Mouse (Mus musculus) CD4-positive, CD25-positive, alpha-beta regulatory T cell, adult 2 months (primary cell): ENCODE data around the gene Mpo.

ENCODE experiments used
- DNase-seq: peaks from one replicate; pipeline ENCODE4 v3.0.0-alpha.2; 2012; ENCODE audit warnings: low read depth, low spot score

Mpo gene

GRCm38 (mm10) chr11:87793460-87793859 lies at the start of gene Mpo:
Mpo (plus strand) TSS chr11:87793581.
- DNase-seq = no peak

- no peak for DNase-seq
Measured at GRCm38 (mm10) chr11:87743691-87744090, 49.7 kb upstream of the Mpo start.

GRCm38 (mm10) chr11:87744964-87745363 lies 48.4 kb upstream of the Mpo start:
- DNase-seq = peak; percentile 94

GRCm38 (mm10) chr11:87745632-87746555 lies 47.5 kb upstream of the Mpo start:
- peak; percentile 46 for DNase-seq

GRCm38 (mm10) chr11:87747312-87747711 lies 46.1 kb upstream of the Mpo start:
- DNase-seq = no peak

- DNase-seq = no peak
Measured at GRCm38 (mm10) chr11:87747716-87748115, 45.7 kb upstream of the Mpo start.

GRCm38 (mm10) chr11:87748132-87749119 lies 45.0 kb upstream of the Mpo start:
- peak; percentile 93 for DNase-seq

- peak; percentile 96 for DNase-seq
Measured at GRCm38 (mm10) chr11:87749192-87750042, 44.0 kb upstream of the Mpo start.

DNA sequence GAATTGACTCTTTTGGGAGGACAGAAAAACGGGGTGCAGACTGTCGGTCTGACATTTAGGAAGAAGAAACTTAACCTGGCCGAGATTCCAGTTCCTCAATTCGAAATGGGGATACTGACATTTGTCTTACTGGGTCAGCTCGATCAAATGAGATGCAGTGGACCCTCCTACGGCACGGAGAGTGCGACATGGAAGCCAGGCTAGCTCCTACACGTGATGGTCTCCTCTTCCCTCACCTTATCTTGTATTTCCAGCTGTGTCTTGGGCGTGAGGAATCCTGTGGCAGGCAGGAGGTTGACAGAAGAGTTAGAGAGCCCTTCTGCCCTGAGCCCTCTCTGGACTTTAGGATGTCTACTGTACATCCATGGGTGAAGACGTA lies 43.3 kb upstream of the Mpo start:
- DNase-seq = peak; percentile 49

GRCm38 (mm10) chr11:87750521-87750920 lies 42.9 kb upstream of the Mpo start:
- peak; percentile 84 for DNase-seq

- DNase-seq = peak; percentile 61
Measured at GRCm38 (mm10) chr11:87751031-87751430, 42.4 kb upstream of the Mpo start.

DNA sequence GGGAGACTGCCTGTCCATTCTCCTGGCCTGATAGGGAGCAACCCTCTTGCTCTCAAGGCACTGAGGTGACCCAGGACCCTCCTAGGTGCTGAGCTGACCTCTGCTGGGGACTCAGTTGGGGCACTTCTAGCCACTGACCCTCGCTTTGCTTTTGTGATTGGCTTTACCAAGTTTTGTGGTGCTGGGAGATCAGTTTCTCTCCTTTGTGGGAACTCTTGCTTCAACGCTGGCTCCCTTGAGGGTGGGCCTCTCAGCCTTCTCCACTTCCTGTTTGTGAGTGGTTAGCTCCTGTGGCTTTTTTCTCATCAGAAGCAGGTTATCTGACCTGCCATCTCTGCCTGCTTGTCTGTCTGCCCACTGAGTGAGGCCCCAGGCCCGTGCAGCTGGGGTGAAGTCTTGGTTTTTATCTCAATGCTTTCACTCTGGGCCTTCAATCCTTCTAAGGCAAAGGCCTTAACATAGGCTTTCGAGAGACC lies 41.9 kb upstream of the Mpo start:
- peak; percentile 88 for DNase-seq

DNA sequence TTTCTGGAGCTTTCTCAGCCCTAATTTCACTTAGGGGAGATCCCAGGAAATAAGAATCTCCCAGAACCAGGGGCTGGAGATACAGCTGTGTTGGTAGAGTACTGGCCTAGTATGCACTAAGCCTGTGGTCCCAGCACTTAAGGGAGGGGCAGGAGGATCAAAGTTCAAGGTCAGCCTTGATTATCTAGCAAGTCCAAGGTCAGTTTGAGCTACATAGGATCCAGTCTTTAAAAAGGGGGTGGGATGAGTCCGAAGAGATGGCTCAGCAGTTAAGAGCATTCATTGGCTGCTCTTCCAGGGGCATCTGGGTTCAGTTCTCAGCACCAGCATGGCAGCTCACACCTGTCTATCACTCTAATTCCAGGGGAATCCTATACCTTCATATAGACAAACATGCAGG lies 41.1 kb upstream of the Mpo start:
- DNase-seq = no peak

- DNase-seq = no peak
Measured at GRCm38 (mm10) chr11:87753255-87753654, 40.1 kb upstream of the Mpo start.

DNA sequence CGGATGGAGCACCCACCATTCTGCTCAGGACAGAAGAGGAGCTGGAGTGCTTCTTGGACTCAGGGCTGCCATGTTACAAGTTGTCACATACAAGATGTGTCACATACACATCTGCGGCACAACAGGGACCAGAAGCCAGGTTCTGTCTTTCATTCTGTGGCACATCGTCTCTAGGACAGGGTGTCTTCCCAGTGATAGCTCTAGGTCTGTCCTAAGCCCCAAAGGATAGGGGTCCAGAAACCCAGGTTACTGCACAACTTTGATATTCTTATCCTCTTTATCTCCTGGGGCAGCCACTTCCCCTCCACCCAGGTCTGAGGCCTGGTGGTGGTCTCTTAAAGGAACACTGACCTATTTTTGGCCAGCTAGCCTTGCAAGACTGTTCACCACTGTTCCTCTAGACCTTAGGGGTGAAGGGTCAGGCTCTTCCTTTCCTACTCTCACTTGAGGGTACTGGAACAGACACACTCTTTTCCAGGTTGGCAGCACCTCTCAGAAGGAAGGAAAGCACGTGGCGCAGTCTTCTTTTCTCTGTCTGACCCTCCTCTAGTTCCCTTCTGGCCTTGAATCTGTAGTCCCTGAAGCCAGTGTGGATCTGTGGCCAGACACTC lies 39.4 kb upstream of the Mpo start:
- peak; percentile 51 for DNase-seq

DNA sequence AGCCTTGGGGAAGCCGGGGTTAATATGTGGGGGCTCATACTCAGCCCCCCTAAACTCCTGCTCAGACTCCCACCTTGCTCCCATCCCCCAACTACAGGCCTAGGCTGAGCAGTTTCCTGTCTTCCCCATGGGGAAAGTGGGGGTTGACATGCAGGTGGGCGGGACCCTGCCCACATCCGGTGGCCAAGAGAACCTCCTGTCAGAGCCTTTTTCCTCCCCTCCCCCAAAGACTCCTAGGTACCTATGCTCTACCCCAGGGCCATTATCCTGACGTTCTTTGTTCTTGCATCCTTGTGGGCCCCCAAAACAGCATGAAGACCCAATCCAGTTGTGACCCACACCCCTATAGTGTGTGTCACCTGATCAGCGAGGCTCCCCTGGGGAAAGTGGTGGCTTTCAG lies 38.8 kb upstream of the Mpo start:
- peak; percentile 89 for DNase-seq

DNA sequence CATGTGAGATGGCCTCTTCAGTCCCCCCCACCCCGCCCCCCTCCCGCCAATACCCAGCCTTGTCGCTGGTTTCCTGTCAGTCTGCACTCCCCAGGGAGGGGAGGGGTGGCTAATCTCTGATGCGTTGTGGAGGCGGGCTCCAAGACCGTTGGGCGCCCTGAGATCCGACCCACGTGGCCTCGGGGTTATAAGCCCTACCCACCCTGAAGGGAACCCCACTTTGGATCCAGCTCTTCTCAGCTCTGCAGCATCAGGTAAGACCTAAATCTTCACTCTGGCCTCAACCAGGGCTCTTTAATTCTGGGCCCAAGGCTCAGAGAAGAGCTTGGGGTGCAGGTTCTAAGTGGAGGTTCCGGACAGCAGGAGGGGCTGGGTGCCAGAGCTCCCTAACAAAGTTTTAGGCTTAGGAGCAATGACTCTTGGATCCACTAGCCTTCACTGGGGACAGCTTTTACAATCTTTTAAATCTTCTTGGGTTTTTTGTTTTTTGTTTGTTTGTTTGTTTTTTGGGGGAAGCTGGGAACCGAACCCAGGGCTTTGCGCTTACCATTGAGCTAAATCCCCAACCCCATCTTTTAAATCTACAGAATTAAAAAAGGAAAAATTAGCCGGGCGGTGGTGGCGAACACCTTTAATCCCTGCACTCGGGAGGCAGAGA lies 37.9 kb upstream of the Mpo start:
- DNase-seq = peak; percentile 98

- DNase-seq = peak; percentile 86
Measured at GRCm38 (mm10) chr11:87756251-87756820, 37.0 kb upstream of the Mpo start.

GRCm38 (mm10) chr11:87757001-87757954 lies 36.1 kb upstream of the Mpo start:
- DNase-seq = peak; percentile 78
